Mouse (Mus musculus) small intestine, adult 2 months (tissue): ENCODE measurements around the gene Slc32a1. TPM values are rescaled to one million over a fixed set of nuclear protein-coding genes. Genes with fewer than 3 reads are reported as not detected.

Experiments used
- H3K27ac ChIP-seq: fragments of 200-500 bp; 2 replicates; pipeline ENCODE4 v1.5.1; 2012; ENCODE audit warnings: low read depth, low read length, control low read depth, inconsistent platforms; ENCODE audit not compliant: insufficient read depth
- H3K27me3 ChIP-seq: fragments of 200-500 bp; 2 replicates; pipeline ENCODE4 v1.6.1; 2012; ENCODE audit warnings: mild to moderate bottlenecking, moderate library complexity, low read length, inconsistent platforms; ENCODE audit not compliant: control insufficient read depth, insufficient read depth
- H3K36me3 ChIP-seq: fragments of 200-500 bp; 2 replicates; pipeline ENCODE4 v1.6.1; 2012; ENCODE audit warnings: mild to moderate bottlenecking, low read length, control low read depth, inconsistent platforms; ENCODE audit not compliant: control insufficient read depth, insufficient read depth
- H3K4me1 ChIP-seq: fragments of 200-500 bp; 2 replicates; pipeline ENCODE4 v1.6.1; 2012; ENCODE audit warnings: low read length, inconsistent platforms, mixed read lengths; ENCODE audit not compliant: control insufficient read depth, insufficient read depth, insufficient read length
- H3K4me3 ChIP-seq: fragments of 200-500 bp; 2 replicates; pipeline ENCODE4 v1.5.1; 2012; ENCODE audit warnings: low read depth, mild to moderate bottlenecking, control low read depth, inconsistent platforms, low read length, moderate library complexity
- CTCF ChIP-seq: fragments of 200-500 bp; IDR thresholded peaks from 2 replicates; pipeline ENCODE4 v1.5.1; 2012; ENCODE audit warnings: low read depth, mild to moderate bottlenecking, control low read depth, inconsistent platforms, low read length, moderate library complexity, mixed read lengths; ENCODE audit not compliant: insufficient replicate concordance, insufficient read length; ENCODE audit errors: extremely low read depth
- POLR2A ChIP-seq: fragments of 200-500 bp; IDR thresholded peaks from 2 replicates; pipeline ENCODE4 v1.6.1; 2012; ENCODE audit warnings: low read depth, mild to moderate bottlenecking, control low read depth, inconsistent platforms, low read length, moderate library complexity
- WGBS: fragments of 180-500 bp; shearing (Covaris S2); methylation state at CpG from one replicate; pipeline ENCODE4 v1.1.7; 2018; 5-methylcytosine and 5-hydroxymethylcytosine counted together
- polyA plus RNA-seq: library from polyadenylated mRNA; depleted of rRNA; stranded (reverse); fragments of >200 nt; gene quantifications from 2 replicates; pipeline ENCODE4 v1.2.3, GENCODE M21; 2012

The Slc32a1 gene
- polyA plus RNA-seq, 1 experiment: not detected

- TF ChIP-seq POLR2A: no peak
- TF ChIP-seq CTCF: no peak
- no peak overlapping the region for H3K4me3 ChIP-seq
- H3K27me3 ChIP-seq: no peaks in the 10 kb centered on the region
- no peak overlapping the region for H3K27ac ChIP-seq
- peaks cover 25% of the 10 kb centered on the region for H3K36me3 ChIP-seq
- WGBS: 100% methylated on average over 2 of the region's 2 CpGs
- no peaks in the 10 kb centered on the region for H3K4me1 ChIP-seq
These were observed 32.0 kb downstream of the Slc32a1 start for GRCm38 (mm10) chr2:158642587-158642986.

GRCm38 (mm10) chr2:158643791-158644190 lies 33.2 kb downstream of the Slc32a1 start:
- H3K36me3 ChIP-seq: peaks cover 15% of the 10 kb centered on the region
- WGBS: 81% methylated on average over 3 of the region's 3 CpGs
- H3K27ac ChIP-seq: no peak overlapping the region
- H3K4me1 ChIP-seq: no peaks in the 10 kb centered on the region
- TF ChIP-seq POLR2A (no peak), CTCF (no peak)
- H3K4me3 ChIP-seq: no peak overlapping the region
- H3K27me3 ChIP-seq: no peaks in the 10 kb centered on the region

- no peaks in the 10 kb centered on the region for H3K27me3 ChIP-seq
- no peak for TF ChIP-seq POLR2A
- no peak for TF ChIP-seq CTCF
- no peak overlapping the region for H3K27ac ChIP-seq
- H3K36me3 ChIP-seq: no peaks in the 10 kb centered on the region
- H3K4me3 ChIP-seq: no peak overlapping the region
- H3K4me1 ChIP-seq: no peaks in the 10 kb centered on the region
- 56% methylated on average over 7 of the region's 7 CpGs for WGBS
These were observed 40.8 kb downstream of the Slc32a1 start for GRCm38 (mm10) chr2:158651159-158651908.

GRCm38 (mm10) chr2:158652985-158653384 lies 42.4 kb downstream of the Slc32a1 start:
- 8% methylated on average over 4 of the region's 4 CpGs for WGBS
- Histone ChIP-seq H3K27ac (no peak overlapping the region), H3K27me3 (no peaks in the 10 kb centered on the region), H3K36me3 (no peaks in the 10 kb centered on the region), H3K4me1 (0 out of 2 replicates have a peak, but pooled peaks cover under 1% of the 10 kb centered on the region), H3K4me3 (no peak overlapping the region)
- TF ChIP-seq POLR2A: no peak
- TF ChIP-seq CTCF: peak; percentile 89

DNA sequence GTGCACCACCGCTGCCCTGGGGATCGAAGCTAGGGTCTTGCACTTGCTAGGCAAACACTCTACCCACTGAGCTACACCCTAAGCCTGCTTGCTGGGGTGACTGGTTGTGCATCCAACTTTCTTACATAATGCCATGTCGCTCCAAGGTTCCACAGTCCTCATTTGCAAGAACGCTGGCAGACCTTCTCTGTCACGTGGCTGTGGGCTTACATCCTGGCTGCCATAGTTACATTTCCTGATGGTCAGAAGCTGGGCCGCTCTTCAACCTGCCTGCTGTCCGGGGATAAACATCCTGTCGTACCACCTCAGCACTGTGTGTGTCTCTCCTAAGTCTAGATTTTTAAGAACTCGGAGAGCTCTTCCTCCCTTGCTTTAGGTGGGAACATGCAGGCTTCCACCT lies 44.1 kb downstream of the Slc32a1 start:
- H3K36me3 ChIP-seq: no peaks in the 10 kb centered on the region
- H3K27me3 ChIP-seq: no peaks in the 10 kb centered on the region
- H3K4me1 ChIP-seq: peaks cover 11% of the 10 kb centered on the region; the same call in 1 of the 2 replicates
- WGBS: 73% methylated on average over 9 of the region's 9 CpGs
- TF ChIP-seq POLR2A: no peak
- no peak for TF ChIP-seq CTCF
- H3K27ac ChIP-seq: no peak overlapping the region
- H3K4me3 ChIP-seq: no peak overlapping the region

DNA sequence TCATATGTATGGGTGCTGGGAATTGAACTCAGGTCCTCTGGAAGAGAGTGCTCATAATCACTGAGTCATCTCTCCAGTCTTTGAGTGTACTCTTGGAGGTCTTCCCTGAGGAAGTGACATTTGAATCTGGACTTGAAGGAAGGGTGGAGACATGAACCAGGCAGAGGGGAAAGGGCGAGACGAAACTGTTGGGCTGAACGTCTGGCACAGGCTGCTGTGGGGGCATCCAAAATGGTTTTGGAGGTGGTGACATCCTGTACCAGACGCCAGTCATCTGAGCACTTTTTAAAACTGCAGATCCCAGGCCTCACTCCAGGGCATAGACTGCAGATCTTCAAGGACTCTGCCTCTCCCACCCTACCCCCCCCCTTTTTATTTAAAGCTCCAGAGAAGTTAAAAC lies 45.2 kb downstream of the Slc32a1 start:
- H3K27me3 ChIP-seq: no peaks in the 10 kb centered on the region
- H3K4me3 ChIP-seq: no peak overlapping the region
- no peak overlapping the region for H3K27ac ChIP-seq
- no peak for TF ChIP-seq POLR2A
- TF ChIP-seq CTCF: no peak
- H3K36me3 ChIP-seq: no peaks in the 10 kb centered on the region
- WGBS: 87% methylated on average over 4 of the region's 4 CpGs
- peaks cover 11% of the 10 kb centered on the region; the same call in 1 of the 2 replicates for H3K4me1 ChIP-seq

DNA sequence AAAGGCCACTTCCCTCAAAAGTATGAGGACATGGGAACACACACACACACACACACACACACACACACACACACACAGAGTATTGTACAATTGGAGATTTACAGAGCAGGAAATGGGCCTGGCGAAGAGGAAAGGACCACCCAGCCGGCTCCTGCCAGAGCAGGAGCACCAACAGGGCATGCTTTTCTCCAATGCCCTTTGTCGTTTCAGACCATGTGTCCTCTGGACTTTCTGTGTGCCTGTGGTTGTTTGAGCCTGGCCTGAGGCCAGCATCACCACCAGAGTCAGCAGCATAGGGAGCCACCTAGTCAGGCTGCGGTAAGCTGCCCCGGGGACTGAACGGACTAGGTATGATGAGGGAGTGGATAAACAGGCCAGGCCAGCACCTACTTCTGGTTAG lies 48.3 kb downstream of the Slc32a1 start:
- no peaks in the 10 kb centered on the region for H3K36me3 ChIP-seq
- 9% methylated on average over 6 of the region's 6 CpGs for WGBS
- no peak overlapping the region for H3K27ac ChIP-seq

More for the DNA sequence above, 48.3 kb downstream of the Slc32a1 start:
- Histone ChIP-seq H3K4me1 (peaks cover 11% of the 10 kb centered on the region; the same call in 1 of the 2 replicates), H3K27me3 (no peaks in the 10 kb centered on the region), H3K4me3 (no peak overlapping the region)
- TF ChIP-seq CTCF: no peak
- TF ChIP-seq POLR2A: no peak
